Mouse (Mus musculus) cerebellum, postnatal 14 days (tissue): ENCODE results near the gene Hspb1.
A peak's percentile ranks its signal among the peaks of the same experiment; 100 is the strongest.

Experiments used
- DNase-seq, 2 experiments: peaks; one replicate each; pipeline ENCODE4 v3.0.0; 2021; ENCODE audit warnings: mixed read lengths in 2 of 2

The Hspb1 gene

GRCm38 (mm10) chr5:135914156-135914555, 26.4 kb downstream of the Hspb1 start:
- peak in 1 of 2 experiments; percentile 46 for DNase-seq

GRCm38 (mm10) chr5:135916051-135916565, 28.4 kb downstream of the Hspb1 start:
- no peak for DNase-seq

- DNase-seq = peak; percentile 72 to 79
Observed at GRCm38 (mm10) chr5:135916601-135917000, 28.9 kb downstream of the Hspb1 start.

- peak in 1 of 2 experiments; percentile 52 for DNase-seq
Observed at GRCm38 (mm10) chr5:135917327-135918058, 29.8 kb downstream of the Hspb1 start.

GRCm38 (mm10) chr5:135918059-135918437, 30.3 kb downstream of the Hspb1 start:
- DNase-seq = no peak

GRCm38 (mm10) chr5:135918593-135918992, 30.9 kb downstream of the Hspb1 start:
- DNase-seq = no peak

GRCm38 (mm10) chr5:135919902-135920301, 32.2 kb downstream of the Hspb1 start:
- no peak for DNase-seq

- DNase-seq = no peak
Observed at GRCm38 (mm10) chr5:135923901-135924300, 36.2 kb downstream of the Hspb1 start.

- no peak for DNase-seq
Observed at GRCm38 (mm10) chr5:135929685-135930424, 42.1 kb downstream of the Hspb1 start.

GRCm38 (mm10) chr5:135931526-135931925, 43.8 kb downstream of the Hspb1 start:
- no peak for DNase-seq

GRCm38 (mm10) chr5:135932359-135932758, 44.6 kb downstream of the Hspb1 start:
- DNase-seq = no peak

- DNase-seq = no peak
Observed at GRCm38 (mm10) chr5:135933222-135933899, 45.6 kb downstream of the Hspb1 start.

GRCm38 (mm10) chr5:135933900-135934441, 46.3 kb downstream of the Hspb1 start:
- peak; percentile 78 to 87 for DNase-seq

GRCm38 (mm10) chr5:135934481-135935175, 46.9 kb downstream of the Hspb1 start, which contains the start of gene Ywhag:
Gene Ywhag, minus strand, starts transcription at chr5:135934616.
- DNase-seq = peak; percentile 98 to 99

GRCm38 (mm10) chr5:135935176-135935523, 47.4 kb downstream of the Hspb1 start:
- no peak for DNase-seq

- no peak for DNase-seq
Observed at GRCm38 (mm10) chr5:135935641-135936190, 48.0 kb downstream of the Hspb1 start.
